Mouse (Mus musculus) neural tube, embryonic 11.5 days (tissue): ENCODE data around the gene Tbck. TPM values are rescaled to one million over a fixed set of nuclear protein-coding genes. Genes with fewer than 3 reads are reported as not detected.

Source experiments
- ATAC-seq: fragments of 200-750 bp; cut with Nextera tagmentation; 2 replicates; pipeline ENCODE4 v1.8.0; 2017; ENCODE audit warnings: moderate number of reproducible peaks, mild to moderate bottlenecking, moderate TSS enrichment, moderate library complexity; ENCODE audit not compliant: insufficient read depth, low FRiP score, low TSS enrichment
- DNase-seq: peaks from one replicate; pipeline ENCODE4 v3.0.0-alpha.2; 2015; ENCODE audit warnings: low spot score
- H3K27ac ChIP-seq: fragments of 300-500 bp; sonication (generic); 2 replicates; pipeline ENCODE4 v1.5.1; 2014; ENCODE audit warnings: low read depth, mild to moderate bottlenecking, low read length
- H3K27me3 ChIP-seq: fragments of 300-500 bp; sonication (generic); 2 replicates; pipeline ENCODE4 v1.6.1; 2014; ENCODE audit warnings: mild to moderate bottlenecking, low read length, mixed read lengths; ENCODE audit not compliant: control insufficient read depth, insufficient read depth
- H3K36me3 ChIP-seq: fragments of 300-500 bp; sonication (generic); 2 replicates; pipeline ENCODE4 v1.6.1; 2014; ENCODE audit warnings: mild to moderate bottlenecking, low read length, moderate library complexity, mixed read lengths; ENCODE audit not compliant: control insufficient read depth, insufficient read depth
- H3K4me1 ChIP-seq: fragments of 300-500 bp; sonication (generic); 2 replicates; pipeline ENCODE4 v1.6.1; 2014; ENCODE audit warnings: low read length, mixed read lengths; ENCODE audit not compliant: control insufficient read depth, insufficient read depth
- H3K4me2 ChIP-seq: fragments of 300-500 bp; sonication (generic); 2 replicates; pipeline ENCODE4 v1.6.1; 2014; ENCODE audit warnings: low read depth, mild to moderate bottlenecking, moderate library complexity
- H3K4me3 ChIP-seq: fragments of 300-500 bp; sonication (generic); 2 replicates; pipeline ENCODE4 v1.5.1; 2014; ENCODE audit warnings: low read depth, low read length
- H3K9ac ChIP-seq: fragments of 300-500 bp; sonication (generic); 2 replicates; pipeline ENCODE4 v1.6.1; 2014; ENCODE audit warnings: mild to moderate bottlenecking, low read length
- H3K9me3 ChIP-seq: fragments of 300-500 bp; sonication (generic); 2 replicates; pipeline ENCODE4 v1.6.1; 2016; ENCODE audit warnings: low read length; ENCODE audit not compliant: control insufficient read depth
- WGBS: fragments of 180-500 bp; shearing (Covaris S2); extraction: QIAGEN DNeasy Blood & Tissue Kit; methylation state at CpG from one replicate; pipeline ENCODE4 v1.1.7; 2014; 5-methylcytosine and 5-hydroxymethylcytosine counted together
- polyA plus RNA-seq: library from polyadenylated mRNA; unstranded; fragments of >200 nt; fragmentation: Nextera tagmentation; extraction: Ambion mirVana; gene quantifications from 2 replicates; pipeline ENCODE4 v1.2.1, GENCODE M21; 2014

Gene Tbck
- polyA plus RNA-seq, 1 experiment from 2014 or later, result 23.5 TPM

DNA sequence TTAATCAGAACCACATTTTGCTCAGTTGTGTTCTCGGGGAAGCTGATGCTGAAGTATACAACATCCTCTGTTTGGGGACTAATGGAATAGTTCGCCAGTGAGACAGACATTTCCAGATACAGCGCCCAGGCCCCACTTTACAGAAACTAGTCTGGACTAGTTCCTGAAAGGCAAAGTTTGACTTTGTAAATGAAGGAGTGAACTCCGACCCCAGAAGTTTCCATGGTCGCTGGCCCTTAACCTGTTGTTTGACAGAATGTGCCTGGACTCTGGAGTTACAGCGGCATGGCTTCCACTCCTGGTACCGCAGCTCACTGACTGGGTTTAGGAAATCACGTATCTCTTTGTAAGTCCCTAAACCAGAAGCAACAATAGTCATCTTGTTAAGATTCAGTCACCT is 176.9 kb downstream of the Tbck start:
- 87% methylated on average over 8 of the region's 8 CpGs for WGBS
- H3K4me2 ChIP-seq, result no peak overlapping the region
- no peaks in the 10 kb centered on the region for H3K9me3 ChIP-seq
- no peak overlapping the region for H3K27ac ChIP-seq
- no peaks in the 10 kb centered on the region for H3K4me1 ChIP-seq
- no peak overlapping the region for H3K4me3 ChIP-seq
- H3K9ac ChIP-seq, result no peak overlapping the region
- no peak for DNase-seq
- no peaks in the 10 kb centered on the region for H3K27me3 ChIP-seq
- ATAC-seq, result no peak
- no peaks in the 10 kb centered on the region for H3K36me3 ChIP-seq

GRCm38 (mm10) chr3:132863843-132864242 is 179.9 kb downstream of the Tbck start:
- Histone ChIP-seq H3K4me3 (no peak overlapping the region), H3K27ac (no peak overlapping the region), H3K4me1 (no peaks in the 10 kb centered on the region), H3K27me3 (no peaks in the 10 kb centered on the region), H3K9ac (no peak overlapping the region), H3K9me3 (no peaks in the 10 kb centered on the region), H3K36me3 (no peaks in the 10 kb centered on the region), H3K4me2 (no peak overlapping the region)
- ATAC-seq (no peak), DNase-seq (no peak)
- WGBS, result 85% methylated on average over 13 of the region's 13 CpGs

- H3K27me3 ChIP-seq, result no peaks in the 10 kb centered on the region
- WGBS, result 87% methylated on average over 14 of the region's 14 CpGs
- no peak overlapping the region for H3K27ac ChIP-seq
- H3K9ac ChIP-seq, result no peak overlapping the region
- H3K4me3 ChIP-seq, result no peak overlapping the region
- H3K9me3 ChIP-seq, result no peaks in the 10 kb centered on the region
- no peak overlapping the region for H3K4me2 ChIP-seq
- DNase-seq, result no peak
- no peak for ATAC-seq
- no peaks in the 10 kb centered on the region for H3K4me1 ChIP-seq
- no peaks in the 10 kb centered on the region for H3K36me3 ChIP-seq
Observed at GRCm38 (mm10) chr3:132864329-132864919, 180.5 kb downstream of the Tbck start.

DNA sequence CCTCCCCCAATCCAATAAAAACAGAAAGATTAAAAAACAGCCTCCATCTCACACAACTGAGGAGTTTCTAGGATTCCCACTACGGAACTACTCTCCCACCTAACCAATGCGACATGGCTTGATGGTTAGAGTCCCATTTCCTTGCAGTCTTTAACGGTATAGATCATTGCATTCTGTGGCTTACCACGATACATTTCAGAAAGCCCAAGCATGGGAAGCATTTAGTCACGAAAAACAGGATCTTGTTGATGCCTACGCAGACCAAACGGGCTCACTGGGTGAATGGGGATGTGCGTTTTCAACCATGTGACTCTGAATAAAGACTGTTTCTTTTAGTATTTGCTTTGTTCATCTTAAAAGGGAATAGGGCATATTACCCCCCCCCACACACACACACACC is 181.0 kb downstream of the Tbck start:
- 87% methylated on average over 8 of the region's 8 CpGs for WGBS
- no peak overlapping the region for H3K27ac ChIP-seq
- ATAC-seq (no peak), DNase-seq (no peak)
- no peaks in the 10 kb centered on the region for H3K27me3 ChIP-seq
- no peaks in the 10 kb centered on the region for H3K9me3 ChIP-seq
- H3K4me1 ChIP-seq, result no peaks in the 10 kb centered on the region
- no peak overlapping the region for H3K9ac ChIP-seq
- H3K36me3 ChIP-seq, result no peaks in the 10 kb centered on the region
- H3K4me2 ChIP-seq, result no peak overlapping the region
- H3K4me3 ChIP-seq, result no peak overlapping the region

- H3K4me1 ChIP-seq, result no peaks in the 10 kb centered on the region
- WGBS, result 83% methylated on average over 4 of the region's 4 CpGs
- no peak overlapping the region for H3K4me3 ChIP-seq
- no peak overlapping the region for H3K4me2 ChIP-seq
- no peaks in the 10 kb centered on the region for H3K36me3 ChIP-seq
- ATAC-seq (no peak), DNase-seq (no peak)
- H3K9me3 ChIP-seq, result no peaks in the 10 kb centered on the region
- no peaks in the 10 kb centered on the region for H3K27me3 ChIP-seq
- no peak overlapping the region for H3K27ac ChIP-seq
- H3K9ac ChIP-seq, result no peak overlapping the region
Observed at GRCm38 (mm10) chr3:132865596-132865995, 181.7 kb downstream of the Tbck start.

DNA sequence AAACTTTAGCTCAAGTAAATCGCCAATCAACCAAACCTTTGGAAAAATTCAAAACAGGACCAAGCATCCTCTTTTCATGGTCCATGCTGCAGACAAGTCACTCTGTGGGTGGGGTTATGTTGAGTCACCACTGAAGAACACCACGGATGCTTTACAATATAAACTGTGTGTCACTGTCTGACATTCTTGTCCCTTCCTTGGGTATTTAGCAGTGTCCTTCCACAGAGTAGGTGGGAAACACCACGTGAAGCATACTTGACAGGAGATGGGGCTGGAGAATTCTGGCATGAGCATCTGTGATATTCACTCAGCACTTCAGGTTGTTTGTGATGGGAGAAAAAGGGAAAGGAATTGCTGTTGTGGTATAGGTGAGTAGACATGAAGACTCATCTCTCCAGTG is 183.0 kb downstream of the Tbck start:
- 89% methylated on average over 3 of the region's 3 CpGs for WGBS
- no peaks in the 10 kb centered on the region for H3K36me3 ChIP-seq
- H3K4me3 ChIP-seq, result no peak overlapping the region
- no peaks in the 10 kb centered on the region for H3K9me3 ChIP-seq
- no peak for ATAC-seq
- H3K4me1 ChIP-seq, result no peaks in the 10 kb centered on the region
- H3K27ac ChIP-seq, result no peak overlapping the region
- no peak for DNase-seq
- no peak overlapping the region for H3K9ac ChIP-seq
- no peaks in the 10 kb centered on the region for H3K27me3 ChIP-seq
- H3K4me2 ChIP-seq, result no peak overlapping the region

GRCm38 (mm10) chr3:132868838-132869237 is 184.9 kb downstream of the Tbck start:
- ATAC-seq, result no peak
- Histone ChIP-seq H3K4me2 (no peak overlapping the region), H3K36me3 (no peaks in the 10 kb centered on the region), H3K4me1 (no peaks in the 10 kb centered on the region), H3K9ac (no peak overlapping the region), H3K27me3 (no peaks in the 10 kb centered on the region), H3K27ac (no peak overlapping the region), H3K4me3 (no peak overlapping the region), H3K9me3 (no peaks in the 10 kb centered on the region)
- no peak for DNase-seq
- WGBS, result 80% methylated on average over 2 of the region's 2 CpGs

- no peak overlapping the region for H3K4me2 ChIP-seq
- no peaks in the 10 kb centered on the region for H3K36me3 ChIP-seq
- no peaks in the 10 kb centered on the region for H3K27me3 ChIP-seq
- DNase-seq (no peak), ATAC-seq (no peak)
- H3K27ac ChIP-seq, result no peak overlapping the region
- H3K9ac ChIP-seq, result no peak overlapping the region
- 83% methylated on average over 6 of the region's 6 CpGs for WGBS
- no peaks in the 10 kb centered on the region for H3K9me3 ChIP-seq
- no peaks in the 10 kb centered on the region for H3K4me1 ChIP-seq
- no peak overlapping the region for H3K4me3 ChIP-seq
Observed at GRCm38 (mm10) chr3:132870079-132870478, 186.1 kb downstream of the Tbck start.

- DNase-seq, result no peak
- H3K4me3 ChIP-seq, result no peak overlapping the region
- H3K9ac ChIP-seq, result no peak overlapping the region
- WGBS, result 87% methylated on average over 9 of the region's 9 CpGs
- H3K9me3 ChIP-seq, result no peaks in the 10 kb centered on the region
- no peak for ATAC-seq
- no peaks in the 10 kb centered on the region for H3K27me3 ChIP-seq
- no peak overlapping the region for H3K27ac ChIP-seq
- H3K4me1 ChIP-seq, result no peaks in the 10 kb centered on the region
- no peaks in the 10 kb centered on the region for H3K36me3 ChIP-seq
- H3K4me2 ChIP-seq, result no peak overlapping the region
Observed at GRCm38 (mm10) chr3:132871318-132871904, 187.5 kb downstream of the Tbck start.
